Mouse (Mus musculus) embryo, embryonic 11.5 days (tissue): ENCODE results near the gene Cdh8.
"Not testable (repeated sequence)": the region's sequence is repeated elsewhere in the genome, so short reads cannot be mapped to it uniquely, and the experiment has no call there.

Source experiments
- DNase-seq: peaks from one replicate; pipeline ENCODE4 v3.0.0-alpha.2; 2012; ENCODE audit warnings: low read depth, low spot score

Cdh8 gene

GRCm38 (mm10) chr8:99285103-99285502, 131.2 kb downstream of the Cdh8 start:
- no peak for DNase-seq

GRCm38 (mm10) chr8:99280375-99280774, 135.9 kb downstream of the Cdh8 start:
- DNase-seq = no peak

- no peak for DNase-seq
Measured at GRCm38 (mm10) chr8:99267133-99267532, 149.1 kb downstream of the Cdh8 start.

GRCm38 (mm10) chr8:99234372-99234771, 181.9 kb downstream of the Cdh8 start:
- DNase-seq = no peak

GRCm38 (mm10) chr8:99223697-99224096, 192.6 kb downstream of the Cdh8 start:
- DNase-seq = no peak

- no peak for DNase-seq
Measured at GRCm38 (mm10) chr8:99205194-99205593, 211.1 kb downstream of the Cdh8 start.

- no peak for DNase-seq
Measured at GRCm38 (mm10) chr8:99190643-99191042, 225.6 kb downstream of the Cdh8 start.

- DNase-seq = no peak
Measured at GRCm38 (mm10) chr8:99186879-99187278, 229.4 kb downstream of the Cdh8 start.

- DNase-seq = no peak
Measured at GRCm38 (mm10) chr8:99184186-99184585, 232.1 kb downstream of the Cdh8 start.

GRCm38 (mm10) chr8:99166966-99167365, 249.3 kb downstream of the Cdh8 start:
- DNase-seq = no peak

- DNase-seq = no peak
Measured at GRCm38 (mm10) chr8:99161633-99162032, 254.6 kb downstream of the Cdh8 start.

- DNase-seq = no peak
Measured at GRCm38 (mm10) chr8:99145436-99145835, 270.8 kb downstream of the Cdh8 start.

GRCm38 (mm10) chr8:99144761-99145160, 271.5 kb downstream of the Cdh8 start:
- DNase-seq = not testable (repeated sequence)

GRCm38 (mm10) chr8:99098453-99098852, 317.8 kb downstream of the Cdh8 start:
- no peak for DNase-seq

GRCm38 (mm10) chr8:99051344-99051743, 364.9 kb downstream of the Cdh8 start:
- DNase-seq = no peak

GRCm38 (mm10) chr8:99048664-99049363, 367.5 kb downstream of the Cdh8 start:
- no peak for DNase-seq

- DNase-seq = no peak
Measured at GRCm38 (mm10) chr8:99040423-99040822, 375.8 kb downstream of the Cdh8 start.

- no peak for DNase-seq
Measured at GRCm38 (mm10) chr8:99031060-99031459, 385.2 kb downstream of the Cdh8 start.
